Mouse (Mus musculus) common myeloid progenitor, adult 5-6 weeks (primary cell): ENCODE data around the gene Plcd3. TPM values are rescaled to one million over a fixed set of nuclear protein-coding genes. Genes with fewer than 3 reads are reported as not detected.
A peak's percentile ranks its signal among the peaks of the same experiment; 100 is the strongest.

ENCODE experiments used
- ATAC-seq: replicated peaks from 2 replicates; pipeline ENCODE4 v1.8.0; 2016; ENCODE audit warnings: low read depth, mild to moderate bottlenecking, moderate TSS enrichment, inconsistent platforms; ENCODE audit not compliant: poor library complexity, severe bottlenecking
- total RNA-seq: library from RNA; stranded (forward); fragments of 200-1000, 187-1606 nt; gene quantifications from 2 replicates; pipeline ENCODE4 v1.2.3, GENCODE M21; 2017

The Plcd3 gene
- total RNA-seq, 1 experiment from 2014 or later = 0.27 TPM

DNA sequence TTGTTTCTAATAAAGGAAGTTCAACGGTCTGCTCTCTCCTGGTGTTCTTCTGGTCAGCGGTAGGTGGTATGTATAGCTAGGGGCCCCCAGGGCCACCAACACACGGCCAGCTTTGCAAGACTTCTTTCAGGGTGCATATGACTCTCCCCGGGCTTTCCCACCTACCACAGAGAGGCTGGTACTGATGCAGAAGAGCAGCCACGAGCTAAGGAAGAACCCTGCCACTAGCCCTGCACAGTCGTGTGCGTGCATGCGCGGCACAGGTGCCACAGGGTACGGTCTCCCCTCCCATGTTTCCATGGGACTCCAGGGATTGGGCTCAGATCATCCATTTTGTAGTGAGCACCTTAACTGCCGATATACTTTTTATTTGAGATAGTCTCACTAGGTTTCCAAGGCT is 32.6 kb downstream of the Plcd3 start:
- no peak for ATAC-seq

GRCm38 (mm10) chr11:103068272-103068671 is 33.2 kb downstream of the Plcd3 start:
- ATAC-seq = no peak

GRCm38 (mm10) chr11:103067457-103068001 is 33.9 kb downstream of the Plcd3 start:
- no peak for ATAC-seq

- ATAC-seq = no peak
Observed at GRCm38 (mm10) chr11:103067051-103067361, 34.5 kb downstream of the Plcd3 start.

- no peak for ATAC-seq
Observed at GRCm38 (mm10) chr11:103066191-103067050, 35.0 kb downstream of the Plcd3 start.

DNA sequence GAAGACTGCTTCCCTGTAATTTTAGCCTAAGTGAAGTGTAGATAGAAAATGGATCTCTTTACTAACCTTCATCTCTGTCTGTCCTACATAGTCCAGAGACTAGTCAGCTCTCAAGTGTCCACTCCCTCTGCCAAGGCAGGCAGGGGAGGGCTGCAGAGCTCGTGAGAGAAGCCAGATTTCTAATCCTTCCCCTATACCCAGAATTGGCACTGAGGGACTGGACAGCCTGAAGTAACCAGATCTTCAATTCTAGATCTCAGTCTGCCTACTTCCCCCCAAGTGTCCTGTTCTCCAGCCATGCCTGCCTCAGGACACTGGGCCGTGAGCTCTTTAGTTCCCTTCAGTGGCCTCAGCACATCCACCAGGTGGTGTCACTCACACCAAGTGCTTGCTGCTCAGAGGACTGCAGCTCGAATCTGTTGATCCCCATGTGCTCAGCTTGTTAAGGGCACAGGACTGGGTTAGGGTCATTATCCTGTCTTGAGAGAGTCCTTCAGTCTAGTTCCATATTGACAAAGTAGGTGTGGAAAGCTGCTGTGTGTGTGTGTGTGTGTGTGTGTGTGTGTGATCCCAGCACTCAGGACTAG is 42.9 kb downstream of the Plcd3 start:
- ATAC-seq = no peak

- ATAC-seq = no peak
Observed at GRCm38 (mm10) chr11:103056636-103057035, 44.8 kb downstream of the Plcd3 start.

- ATAC-seq = peak; percentile 77
Observed at GRCm38 (mm10) chr11:103054798-103055197, 46.7 kb downstream of the Plcd3 start.

DNA sequence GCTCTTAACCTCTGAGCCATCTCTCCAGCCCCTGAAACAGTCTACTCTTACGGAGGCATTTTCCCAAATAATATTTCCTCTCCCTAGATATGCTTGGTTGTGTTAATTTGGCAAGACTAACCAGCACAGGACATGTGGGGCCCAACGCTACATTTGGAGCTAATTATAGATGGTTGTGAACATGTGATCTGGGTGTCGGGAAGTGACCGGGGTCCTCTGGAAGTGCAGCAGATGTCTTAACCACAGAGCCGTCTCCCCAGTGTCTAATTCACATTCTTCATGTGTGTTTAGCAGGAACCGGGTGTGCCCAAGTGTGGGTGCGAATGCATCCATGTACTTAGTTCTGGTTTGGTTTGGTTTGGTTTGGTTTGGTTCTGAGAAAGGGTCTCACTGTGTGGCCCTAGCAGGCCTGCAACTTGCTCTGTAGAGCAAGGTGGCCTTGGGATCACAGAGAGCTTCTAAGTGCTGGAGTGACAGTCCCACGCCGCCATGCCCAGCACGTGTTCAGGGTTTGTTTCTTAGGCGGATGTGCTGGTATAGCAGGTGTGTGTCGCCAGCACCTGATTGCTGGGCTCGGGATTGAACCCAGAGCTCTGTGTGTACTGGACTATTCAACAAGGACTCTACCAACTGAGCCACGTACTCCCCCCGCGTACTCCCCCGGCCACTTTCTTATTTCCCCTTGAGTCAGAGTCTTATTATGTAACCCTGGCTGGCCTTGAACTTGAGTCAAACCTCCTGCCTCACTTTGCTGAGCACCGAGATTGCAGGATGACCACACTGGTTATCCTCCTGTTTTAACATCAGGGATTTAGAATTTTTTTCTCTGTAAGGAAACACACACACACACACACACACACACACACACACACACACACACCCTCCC is 48.0 kb downstream of the Plcd3 start:
- no peak for ATAC-seq

GRCm38 (mm10) chr11:103052078-103052477 is 49.4 kb downstream of the Plcd3 start:
- ATAC-seq = no peak

DNA sequence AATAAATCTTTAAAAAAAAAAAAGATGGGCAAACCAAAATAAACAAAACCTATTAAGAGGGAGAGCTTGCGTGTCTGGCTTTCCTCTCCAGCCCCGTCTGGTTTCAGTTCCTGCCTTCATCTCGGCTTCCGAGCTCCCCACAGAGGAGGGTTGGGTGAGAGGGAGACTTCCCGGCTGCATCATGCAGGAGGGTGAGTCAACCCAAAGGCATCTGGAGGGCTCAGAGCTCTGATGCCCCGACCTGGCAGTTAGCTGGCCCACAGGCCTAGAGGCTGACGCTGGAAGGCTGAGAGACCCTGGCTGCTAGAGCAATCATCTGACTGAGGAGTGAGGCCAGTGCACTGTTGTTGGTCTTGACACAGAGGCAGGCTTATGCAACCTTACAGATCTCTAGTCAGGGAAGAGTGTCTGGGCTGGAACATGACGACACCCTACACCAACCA is 50.2 kb downstream of the Plcd3 start:
- ATAC-seq = peak; percentile 45

- no peak for ATAC-seq
Observed at GRCm38 (mm10) chr11:103050153-103050552, 51.3 kb downstream of the Plcd3 start.

GRCm38 (mm10) chr11:103049611-103050010 is 51.8 kb downstream of the Plcd3 start:
- ATAC-seq = no peak

- no peak for ATAC-seq
Observed at GRCm38 (mm10) chr11:103046286-103046685, 55.2 kb downstream of the Plcd3 start.

DNA sequence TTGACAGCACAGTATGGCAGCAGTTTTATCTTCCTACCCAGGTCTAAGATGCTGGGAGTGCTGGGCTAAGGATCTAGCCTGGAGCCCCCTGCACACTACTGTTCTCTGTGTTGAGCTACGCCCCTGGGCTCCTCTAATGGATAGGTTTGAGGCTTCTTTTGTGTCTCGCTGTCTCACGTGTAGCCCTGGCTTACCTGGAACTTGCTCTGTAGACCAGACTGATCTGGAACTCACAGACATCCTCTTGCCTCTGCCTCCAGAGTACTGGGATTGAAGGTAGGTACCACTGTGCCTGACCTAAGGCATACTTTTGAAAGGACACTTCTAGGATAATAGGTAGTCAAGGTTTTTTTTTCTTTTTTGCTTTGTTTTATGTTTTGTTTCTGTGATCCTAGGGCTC is 57.5 kb downstream of the Plcd3 start:
- ATAC-seq = no peak

- no peak for ATAC-seq
Observed at GRCm38 (mm10) chr11:103042828-103043227, 58.6 kb downstream of the Plcd3 start.

- no peak for ATAC-seq
Observed at GRCm38 (mm10) chr11:103038037-103038436, 63.4 kb downstream of the Plcd3 start.

DNA sequence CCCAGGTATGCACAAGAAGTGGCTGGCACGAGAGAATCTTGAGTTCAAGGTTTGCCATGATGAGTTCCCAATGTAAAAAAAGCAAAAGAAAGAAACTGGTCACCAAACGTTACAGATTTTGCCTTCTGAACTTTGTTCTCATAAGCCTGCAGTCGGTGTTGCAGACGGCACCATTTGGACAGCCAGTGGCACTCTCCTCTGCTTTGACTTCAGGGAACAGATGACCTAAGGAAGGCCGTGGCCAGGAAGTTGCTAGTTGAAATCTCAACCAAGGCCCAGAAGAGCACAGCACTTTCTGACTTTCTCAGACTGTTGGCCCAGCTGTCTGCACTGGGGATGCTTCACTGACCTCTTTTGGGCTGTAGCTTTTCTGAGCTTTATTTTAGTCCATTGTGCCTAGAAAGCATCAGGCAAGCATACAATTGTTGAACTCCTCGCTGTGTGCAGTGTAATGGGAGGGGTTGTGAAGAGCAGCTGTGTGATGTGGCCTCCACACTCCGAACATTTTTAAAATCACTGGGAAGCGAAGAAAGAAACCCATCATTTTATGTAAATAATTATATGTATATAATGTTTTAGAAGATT is 64.5 kb downstream of the Plcd3 start:
- ATAC-seq = no peak

- no peak for ATAC-seq
Observed at GRCm38 (mm10) chr11:103035007-103035406, 66.5 kb downstream of the Plcd3 start.

DNA sequence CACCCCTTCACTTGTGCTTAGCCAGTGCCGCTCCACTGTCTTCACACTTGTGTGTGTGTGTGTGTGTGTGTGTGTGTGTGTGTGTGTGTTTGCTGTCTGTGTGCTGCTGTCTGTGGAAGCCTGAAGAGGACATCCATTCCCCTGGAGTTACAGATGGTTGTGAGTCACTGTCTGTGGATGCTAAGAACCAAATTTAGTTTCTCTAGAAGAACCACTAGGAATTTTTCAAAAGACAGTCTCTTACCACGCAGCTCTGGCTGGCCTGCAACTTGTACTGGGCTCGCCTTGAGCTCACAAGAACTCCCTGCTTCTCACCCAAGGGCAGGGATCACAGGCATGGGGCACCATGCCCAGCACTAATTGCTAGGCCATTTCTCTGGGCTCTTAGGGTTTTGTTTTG is 68.4 kb downstream of the Plcd3 start:
- ATAC-seq = no peak
